Mouse (Mus musculus) testis, postnatal 14 days (tissue): ENCODE results near the gene C2cd5.
A peak's percentile ranks its signal among the peaks of the same experiment; 100 is the strongest.
"Not testable (repeated sequence)": the region's sequence is repeated elsewhere in the genome, so short reads cannot be mapped to it uniquely, and the experiment has no call there.

Experiments
- DNase-seq: peaks from one replicate; pipeline ENCODE4 v3.0.0; 2021; ENCODE audit warnings: low spot score

C2cd5 gene

GRCm38 (mm10) chr6:143099681-143100382, at the start of gene C2cd5:
TSS of gene C2cd5 (minus strand) at chr6:143100141.
- peak; percentile 97 for DNase-seq

DNA sequence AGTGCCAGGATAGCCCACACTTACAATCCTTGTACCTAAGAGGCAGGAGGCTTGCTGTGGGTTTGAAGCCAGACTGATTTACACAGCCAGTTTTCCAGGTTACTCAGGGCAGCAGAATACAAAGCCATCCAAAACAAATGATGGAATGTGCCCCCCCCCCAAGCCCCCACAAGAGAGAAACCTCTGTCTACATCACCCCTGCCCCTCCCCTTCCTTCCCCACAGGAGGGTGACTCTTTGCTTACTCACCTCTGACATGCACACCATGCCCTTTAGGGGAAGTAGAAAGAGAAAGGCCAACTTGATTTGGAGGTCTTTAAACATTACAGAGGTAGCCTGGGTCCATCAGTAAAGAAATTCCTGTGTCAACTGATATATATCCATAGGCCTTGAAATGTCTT, 48.9 kb upstream of the C2cd5 start:
- no peak for DNase-seq

DNA sequence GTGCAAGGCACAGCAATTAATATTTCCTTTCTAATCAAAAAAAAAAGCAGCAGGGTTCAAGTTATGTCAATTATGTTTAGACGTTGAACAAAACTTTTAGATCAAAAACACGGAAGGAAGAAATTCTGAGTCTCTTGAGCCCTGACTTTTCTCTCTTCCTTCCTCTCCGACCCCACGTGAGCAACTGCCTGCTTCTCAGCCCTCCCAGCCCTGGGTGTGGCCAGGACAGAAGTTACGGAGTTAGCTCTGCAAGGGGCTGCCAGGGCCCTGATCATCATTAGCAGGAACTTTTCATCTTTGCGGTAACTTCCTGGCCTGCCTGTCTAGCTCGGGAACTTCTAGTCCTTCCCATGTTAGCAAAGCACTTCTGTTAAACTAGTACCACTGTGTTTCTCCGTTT, 46.8 kb upstream of the C2cd5 start:
- DNase-seq = no peak

DNA sequence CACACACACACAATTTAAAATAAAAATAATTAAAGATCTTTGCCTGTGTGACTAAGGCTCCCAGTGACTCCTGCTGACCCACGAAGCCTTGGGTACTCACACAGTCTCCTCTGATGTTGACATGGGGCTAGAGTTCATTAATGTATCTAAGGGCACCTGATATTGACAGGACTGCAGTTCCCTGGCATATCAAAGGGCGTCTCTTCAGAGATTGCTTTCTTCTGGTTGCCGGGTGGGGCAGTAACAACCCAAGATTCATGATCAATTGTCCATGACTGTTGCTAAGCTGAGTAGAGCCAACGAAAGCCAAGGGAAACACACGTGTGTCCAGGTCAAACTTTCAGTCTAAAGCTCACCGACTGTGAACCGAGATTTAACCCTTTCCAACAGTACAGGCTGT, 45.1 kb upstream of the C2cd5 start:
- no peak for DNase-seq

- DNase-seq = no peak
Measured at GRCm38 (mm10) chr6:143144556-143144955, 44.6 kb upstream of the C2cd5 start.

DNA sequence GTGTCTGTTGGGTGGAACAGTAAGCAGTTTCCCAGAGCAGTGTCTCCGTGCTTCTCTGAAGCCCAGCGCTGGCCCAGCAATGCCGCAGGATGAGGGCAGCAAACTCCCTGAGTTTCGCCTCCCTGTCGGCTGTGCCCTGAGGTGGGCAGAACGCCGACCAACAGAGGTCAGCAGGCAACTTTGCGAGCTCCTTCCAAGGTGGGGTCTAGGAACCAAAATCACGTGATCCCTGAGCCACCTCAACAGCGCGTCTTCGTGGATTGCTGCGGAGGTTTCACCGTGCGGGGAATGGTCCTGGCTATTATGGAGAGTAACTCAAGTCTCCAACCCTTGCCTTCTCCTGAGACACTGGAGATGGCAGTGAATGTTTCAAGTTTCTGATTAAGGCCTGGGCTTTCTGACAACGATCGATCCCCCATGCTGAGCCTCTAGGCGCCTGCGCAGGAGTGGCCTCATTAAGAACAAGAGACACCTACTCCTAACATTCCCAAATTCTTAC, 43.9 kb upstream of the C2cd5 start:
- no peak for DNase-seq

DNA sequence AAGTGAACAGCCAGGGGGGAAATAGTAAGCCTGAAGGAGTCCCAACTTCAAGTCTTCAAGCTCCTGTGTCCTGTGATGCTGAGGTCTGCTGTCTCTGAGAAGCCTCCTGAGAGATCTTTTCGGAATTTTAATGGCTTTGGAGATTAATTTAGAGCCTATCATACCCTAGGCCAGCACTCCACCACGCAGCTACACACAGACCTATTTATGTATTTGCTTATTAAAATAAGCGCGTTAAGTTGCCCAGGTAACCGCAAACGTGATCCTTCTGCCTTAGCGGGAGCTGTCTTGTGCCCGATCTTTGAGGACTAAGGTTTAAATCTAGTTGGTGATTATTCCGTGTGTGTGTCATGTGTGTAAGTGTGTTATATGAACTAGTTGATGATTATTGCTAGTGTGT, 43.4 kb upstream of the C2cd5 start:
- no peak for DNase-seq

GRCm38 (mm10) chr6:143142861-143143260, 42.9 kb upstream of the C2cd5 start:
- DNase-seq = no peak

- DNase-seq = not testable (repeated sequence)
Measured at GRCm38 (mm10) chr6:143141624-143142592, 42.0 kb upstream of the C2cd5 start.

GRCm38 (mm10) chr6:143140884-143141283, 40.9 kb upstream of the C2cd5 start:
- no peak for DNase-seq

DNA sequence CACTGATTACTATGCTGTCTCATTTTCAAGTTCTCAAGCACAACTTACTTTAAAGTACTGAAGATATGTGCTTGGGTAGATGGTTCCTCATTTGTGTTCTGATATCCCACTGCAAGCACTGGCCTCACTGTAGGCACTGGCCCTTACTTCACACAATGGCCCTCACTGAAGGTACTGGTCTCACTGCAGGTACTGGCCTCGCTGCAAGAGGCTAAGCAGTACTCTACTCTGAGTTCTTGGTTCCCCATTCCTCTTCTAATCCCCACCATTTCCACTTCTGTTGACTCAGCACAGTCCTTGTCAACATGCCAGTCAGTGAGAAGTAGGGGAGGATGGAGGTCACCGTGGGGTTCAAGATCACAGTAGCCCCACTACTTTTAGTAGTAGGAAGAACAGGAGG, 39.5 kb upstream of the C2cd5 start:
- DNase-seq = no peak

GRCm38 (mm10) chr6:143137341-143137740, 37.4 kb upstream of the C2cd5 start:
- no peak for DNase-seq

GRCm38 (mm10) chr6:143136688-143137087, 36.7 kb upstream of the C2cd5 start:
- no peak for DNase-seq

GRCm38 (mm10) chr6:143135097-143135496, 35.2 kb upstream of the C2cd5 start:
- no peak for DNase-seq

DNA sequence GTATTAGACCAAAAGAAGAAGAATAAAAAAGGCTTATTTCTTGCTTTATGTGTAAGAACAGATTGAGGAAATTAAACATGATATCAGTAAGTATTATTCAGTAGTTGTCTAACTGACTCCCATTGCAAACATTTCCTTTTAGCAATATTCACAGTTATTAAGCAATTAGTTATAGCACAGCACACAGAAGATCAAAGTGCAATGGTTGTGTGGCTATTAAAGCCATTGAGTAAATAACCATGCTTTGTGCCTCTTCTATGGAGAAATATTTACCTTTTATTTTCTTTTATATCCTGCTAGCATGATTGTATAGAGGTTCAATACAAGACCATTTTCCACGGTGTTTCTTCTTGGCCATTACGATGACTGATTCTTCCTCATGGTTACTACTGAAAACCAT, 33.2 kb upstream of the C2cd5 start:
- DNase-seq = no peak

- DNase-seq = no peak
Measured at GRCm38 (mm10) chr6:143131895-143132652, 32.1 kb upstream of the C2cd5 start.

DNA sequence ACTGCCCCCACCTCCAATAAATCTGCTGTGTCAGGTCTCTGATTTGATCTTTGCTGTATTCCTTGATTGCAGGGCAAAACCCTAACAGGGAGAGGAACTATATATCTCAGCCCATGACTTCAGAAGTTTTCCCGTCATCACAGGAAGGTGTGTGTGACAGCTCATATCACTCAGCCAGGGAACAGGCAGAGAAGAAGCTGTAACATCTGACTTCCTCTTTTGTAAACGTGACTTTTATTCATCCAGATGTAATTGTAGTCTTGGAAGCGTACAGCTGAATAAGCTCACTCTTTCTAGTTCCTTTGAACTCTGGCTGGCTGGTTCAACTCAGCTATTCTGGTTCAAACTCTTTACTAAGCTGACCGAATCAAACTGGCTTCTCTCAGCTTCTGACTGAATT, 30.5 kb upstream of the C2cd5 start:
- no peak for DNase-seq

DNA sequence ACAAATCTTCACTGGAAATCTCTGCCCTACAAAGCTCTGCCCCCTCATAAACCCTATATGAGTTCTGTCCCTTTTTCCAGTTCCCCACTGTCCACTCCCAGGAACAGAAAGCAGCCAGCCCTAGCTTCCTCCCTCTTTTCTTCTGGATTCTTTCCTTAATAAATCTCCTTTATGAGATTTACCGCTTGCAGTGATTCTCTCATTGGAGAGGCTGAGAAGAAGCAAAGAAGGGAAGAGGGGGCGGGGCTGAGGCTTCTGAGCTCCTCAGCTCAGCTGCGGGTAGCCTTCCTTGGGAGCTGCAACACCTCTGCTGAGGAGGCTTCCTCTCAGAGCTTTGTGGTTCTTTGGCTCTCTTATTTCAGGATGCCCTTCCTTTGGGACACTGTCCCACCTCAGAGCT, 30.0 kb upstream of the C2cd5 start:
- no peak for DNase-seq

DNA sequence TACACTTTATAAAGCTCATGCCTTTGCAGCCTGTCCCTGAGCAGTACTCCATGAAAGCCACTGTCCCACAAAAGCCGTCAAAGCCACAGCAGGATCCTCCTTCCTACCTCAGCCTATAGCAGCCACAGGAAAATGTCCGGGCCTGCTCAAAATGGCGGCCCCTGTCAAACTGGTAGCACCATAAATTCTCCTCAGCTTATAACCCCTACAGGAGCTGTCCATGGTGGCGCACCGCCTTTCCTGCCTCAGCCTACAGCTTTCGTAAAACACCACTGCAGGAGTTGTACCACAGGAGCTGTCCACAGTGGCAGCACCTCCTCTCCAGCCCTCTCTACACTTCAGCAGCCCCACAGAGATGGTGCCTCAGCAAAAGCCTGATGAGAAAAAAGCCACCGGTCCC, 29.5 kb upstream of the C2cd5 start:
- peak; percentile 48 for DNase-seq

DNA sequence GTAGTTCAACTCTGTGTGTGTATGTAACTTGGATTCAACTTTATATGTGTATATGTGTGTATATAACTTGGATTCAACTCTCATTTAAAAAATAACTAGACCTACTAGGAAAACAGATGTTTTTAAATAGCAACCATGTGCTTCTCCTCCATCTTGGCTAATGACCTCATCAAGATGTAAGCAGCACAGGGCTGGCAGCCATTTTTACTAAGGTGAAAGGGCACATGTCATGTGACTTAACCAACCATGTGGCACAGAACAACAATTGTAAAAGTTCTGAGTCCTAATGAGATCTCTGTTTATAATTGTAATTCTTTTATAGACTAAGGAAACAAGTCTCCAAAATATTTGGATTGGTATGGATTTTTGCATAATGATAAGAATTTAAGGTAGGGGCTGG, 25.8 kb upstream of the C2cd5 start:
- no peak for DNase-seq

DNA sequence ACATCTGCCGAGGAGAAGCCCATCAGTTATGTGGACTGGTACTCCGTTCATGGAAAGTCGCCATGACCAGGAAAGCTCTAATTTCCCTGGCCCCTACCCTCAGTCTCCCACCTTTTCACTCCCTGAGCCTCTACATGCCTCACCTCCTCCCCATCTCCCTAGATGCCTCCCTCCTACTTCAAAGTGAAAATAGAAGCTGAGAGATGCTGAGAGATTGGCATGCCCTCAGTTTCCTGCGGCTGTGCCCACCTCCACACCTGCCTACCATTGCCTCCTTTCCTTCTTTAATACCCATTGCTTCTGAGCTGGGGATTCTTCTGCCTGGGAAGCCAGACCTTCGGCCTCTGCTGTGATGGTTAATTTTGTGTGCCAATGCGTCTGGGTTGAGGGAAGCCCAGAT, 19.4 kb upstream of the C2cd5 start:
- no peak for DNase-seq

- no peak for DNase-seq
Measured at GRCm38 (mm10) chr6:143116779-143117178, 16.8 kb upstream of the C2cd5 start.
